Mouse (Mus musculus): ENCODE measurements at regions not wholly inside any gene's neighbourhood (a gene's known extent, or its start where the extent isn't known, plus 50 kb on each side); places are given as distances from the start of the nearest gene placed in this dataset.

DNA sequence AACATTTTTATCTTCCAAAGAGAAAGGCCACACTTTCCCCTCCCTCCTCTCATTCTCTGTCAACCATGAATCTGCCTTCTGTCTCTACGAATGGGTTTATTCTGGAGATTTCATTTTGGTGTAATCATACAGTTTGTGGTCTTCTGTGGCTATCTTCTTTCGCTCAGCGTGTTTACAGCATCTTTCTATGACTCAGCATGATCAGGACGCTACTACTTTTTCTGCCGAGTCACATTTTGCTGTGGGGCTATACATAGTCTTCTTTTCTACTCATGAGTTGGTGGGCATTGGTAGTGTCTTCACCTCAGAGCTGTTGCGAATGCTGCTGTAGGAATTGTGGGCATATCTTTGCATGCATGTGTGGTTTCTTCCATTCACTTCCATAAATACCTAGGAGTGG, 66.3 kb upstream of the Vangl1 start:
- no peak for DNase-seq (ENCODE audit: low spot score)
- H3K4me1 ChIP-seq (ENCODE audit: control insufficient read depth, insufficient read depth, low read length): peaks cover 2% of the 10 kb centered on the region
- no peak for ATAC-seq (replicated peaks; ENCODE audit: insufficient number of reproducible peaks, low FRiP score, low TSS enrichment, low read depth)
- H3K4me3 ChIP-seq (ENCODE audit: low read depth, low read length): no peak overlapping the region
- H3K36me3 ChIP-seq (replicated peaks; ENCODE audit: control insufficient read depth, insufficient read depth, low read depth, low read length): no peaks in the 10 kb centered on the region
- 91% methylated on average over 6 of the region's 6 CpGs for WGBS
- no peak overlapping the region for H3K27ac ChIP-seq (replicated peaks; ENCODE audit: low read depth, low read length)
- no peak overlapping the region for H3K4me2 ChIP-seq (ENCODE audit: low read depth, low read length)
- H3K9ac ChIP-seq (replicated peaks; ENCODE audit: low read length): no peak overlapping the region
- H3K27me3 ChIP-seq (ENCODE audit: control insufficient read depth, insufficient read depth, low read length): no peaks in the 10 kb centered on the region
- no peaks in the 10 kb centered on the region for H3K9me3 ChIP-seq (replicated peaks; ENCODE audit: control insufficient read depth, low read length)

- H3K4me3 ChIP-seq (ENCODE audit: low read depth, low read length): no peak overlapping the region
- H3K4me2 ChIP-seq (ENCODE audit: low read depth, low read length): no peak overlapping the region
- H3K27me3 ChIP-seq (ENCODE audit: control insufficient read depth, insufficient read depth, low read length): no peaks in the 10 kb centered on the region
- H3K4me1 ChIP-seq (ENCODE audit: control insufficient read depth, insufficient read depth, low read length): peaks cover 2% of the 10 kb centered on the region
- ATAC-seq (replicated peaks; ENCODE audit: insufficient number of reproducible peaks, low FRiP score, low TSS enrichment, low read depth) (no peak), DNase-seq (ENCODE audit: low spot score) (no peak)
- no peaks in the 10 kb centered on the region for H3K36me3 ChIP-seq (replicated peaks; ENCODE audit: control insufficient read depth, insufficient read depth, low read depth, low read length)
- H3K9ac ChIP-seq (replicated peaks; ENCODE audit: low read length): no peak overlapping the region
- 52% methylated on average over 6 of the region's 6 CpGs for WGBS
- H3K27ac ChIP-seq (replicated peaks; ENCODE audit: low read depth, low read length): no peak overlapping the region
- no peaks in the 10 kb centered on the region for H3K9me3 ChIP-seq (replicated peaks; ENCODE audit: control insufficient read depth, low read length)
Observed at GRCm38 (mm10) chr3:102270257-102270656, 65.8 kb upstream of the Vangl1 start.

DNA sequence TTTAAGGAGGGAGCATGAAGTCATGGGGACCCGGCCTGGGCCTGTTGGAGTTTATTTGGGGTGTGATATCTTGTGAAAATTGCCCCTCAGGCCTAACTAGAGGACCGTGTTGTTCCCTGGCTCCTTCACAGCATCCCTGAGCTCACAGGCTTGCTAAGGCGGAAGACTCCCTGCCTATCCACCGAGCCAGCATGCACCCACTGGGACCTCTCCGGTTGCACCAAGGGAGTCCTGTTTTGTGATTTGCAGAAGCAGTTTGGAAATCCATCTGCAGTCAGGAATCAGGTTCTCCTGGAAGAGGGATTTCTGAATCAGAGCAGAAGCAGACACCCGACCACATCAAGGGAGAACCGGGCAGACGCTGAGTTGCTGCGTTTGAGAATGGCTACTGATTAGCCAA, 61.6 kb upstream of the Vangl1 start:
- no peak overlapping the region for H3K27ac ChIP-seq (replicated peaks; ENCODE audit: low read depth, low read length)

DNA sequence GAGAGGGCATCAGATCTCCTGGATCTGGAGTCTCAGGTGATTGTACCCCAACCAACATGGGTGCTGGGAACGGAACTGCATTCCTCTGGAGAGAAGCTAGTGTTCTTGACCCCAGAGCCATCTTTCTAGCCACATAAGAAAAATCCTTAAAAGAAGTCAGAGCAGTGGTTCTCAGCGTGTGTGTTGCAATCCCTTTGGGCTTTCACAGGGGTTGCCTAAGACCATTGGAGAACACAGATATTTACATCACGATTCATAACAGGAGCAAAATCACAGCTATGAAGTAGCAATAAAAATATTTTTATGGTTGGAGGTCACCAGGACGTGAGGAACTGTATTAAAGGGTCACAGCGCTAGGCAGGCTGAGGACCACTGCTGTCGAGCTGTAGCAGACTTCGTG, 60.7 kb upstream of the Vangl1 start:
- Histone ChIP-seq H3K36me3 (replicated peaks; ENCODE audit: control insufficient read depth, insufficient read depth, low read depth, low read length) (no peaks in the 10 kb centered on the region), H3K4me1 (ENCODE audit: control insufficient read depth, insufficient read depth, low read length) (peaks cover 5% of the 10 kb centered on the region), H3K4me2 (ENCODE audit: low read depth, low read length) (no peak overlapping the region), H3K4me3 (ENCODE audit: low read depth, low read length) (no peak overlapping the region), H3K27ac (replicated peaks; ENCODE audit: low read depth, low read length) (no peak overlapping the region), H3K9ac (replicated peaks; ENCODE audit: low read length) (no peak overlapping the region), H3K9me3 (replicated peaks; ENCODE audit: control insufficient read depth, low read length) (no peaks in the 10 kb centered on the region), H3K27me3 (ENCODE audit: control insufficient read depth, insufficient read depth, low read length) (no peaks in the 10 kb centered on the region)
- DNase-seq (ENCODE audit: low spot score): no peak
- 65% methylated on average over 7 of the region's 7 CpGs for WGBS
- no peak for ATAC-seq (replicated peaks; ENCODE audit: insufficient number of reproducible peaks, low FRiP score, low TSS enrichment, low read depth)

More for the DNA sequence above, 61.6 kb upstream of the Vangl1 start:
- Histone ChIP-seq H3K4me3 (ENCODE audit: low read depth, low read length) (no peak overlapping the region), H3K27me3 (ENCODE audit: control insufficient read depth, insufficient read depth, low read length) (no peaks in the 10 kb centered on the region), H3K9ac (replicated peaks; ENCODE audit: low read length) (no peak overlapping the region), H3K4me2 (ENCODE audit: low read depth, low read length) (no peak overlapping the region), H3K4me1 (ENCODE audit: control insufficient read depth, insufficient read depth, low read length) (peaks cover 5% of the 10 kb centered on the region), H3K36me3 (replicated peaks; ENCODE audit: control insufficient read depth, insufficient read depth, low read depth, low read length) (no peaks in the 10 kb centered on the region), H3K9me3 (replicated peaks; ENCODE audit: control insufficient read depth, low read length) (no peaks in the 10 kb centered on the region)
- ATAC-seq (replicated peaks; ENCODE audit: insufficient number of reproducible peaks, low FRiP score, low TSS enrichment, low read depth) (no peak), DNase-seq (ENCODE audit: low spot score) (peak; percentile 42)
- 53% methylated on average over 9 of the region's 9 CpGs for WGBS

DNA sequence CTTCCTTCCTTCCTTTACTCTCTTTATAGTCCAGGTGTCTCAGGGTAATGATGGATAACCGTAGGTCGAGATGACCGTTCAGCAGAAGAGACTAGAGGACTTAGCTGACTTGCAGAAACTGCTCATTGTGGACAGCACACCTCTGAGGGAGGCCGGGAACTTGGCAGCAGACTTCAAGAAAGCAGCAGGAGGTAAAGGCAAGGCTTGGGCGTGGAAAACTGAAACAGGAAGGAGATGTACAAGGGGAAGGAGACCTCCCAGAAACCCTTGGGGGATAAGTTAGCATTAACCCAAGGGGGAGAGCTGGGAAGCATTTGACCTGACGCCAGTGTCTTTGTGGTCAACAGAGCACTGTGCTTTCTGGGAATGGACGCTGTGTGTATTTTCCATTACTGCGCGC, 58.8 kb upstream of the Vangl1 start:
- Histone ChIP-seq H3K4me2 (ENCODE audit: low read depth, low read length) (no peak overlapping the region), H3K9ac (replicated peaks; ENCODE audit: low read length) (no peak overlapping the region), H3K27me3 (ENCODE audit: control insufficient read depth, insufficient read depth, low read length) (no peaks in the 10 kb centered on the region), H3K4me3 (ENCODE audit: low read depth, low read length) (no peak overlapping the region), H3K4me1 (ENCODE audit: control insufficient read depth, insufficient read depth, low read length) (peaks cover 5% of the 10 kb centered on the region), H3K36me3 (replicated peaks; ENCODE audit: control insufficient read depth, insufficient read depth, low read depth, low read length) (no peaks in the 10 kb centered on the region), H3K27ac (replicated peaks; ENCODE audit: low read depth, low read length) (no peak overlapping the region), H3K9me3 (replicated peaks; ENCODE audit: control insufficient read depth, low read length) (no peaks in the 10 kb centered on the region)
- DNase-seq (ENCODE audit: low spot score) (no peak), ATAC-seq (replicated peaks; ENCODE audit: insufficient number of reproducible peaks, low FRiP score, low TSS enrichment, low read depth) (no peak)
- 79% methylated on average over 9 of the region's 9 CpGs for WGBS

DNA sequence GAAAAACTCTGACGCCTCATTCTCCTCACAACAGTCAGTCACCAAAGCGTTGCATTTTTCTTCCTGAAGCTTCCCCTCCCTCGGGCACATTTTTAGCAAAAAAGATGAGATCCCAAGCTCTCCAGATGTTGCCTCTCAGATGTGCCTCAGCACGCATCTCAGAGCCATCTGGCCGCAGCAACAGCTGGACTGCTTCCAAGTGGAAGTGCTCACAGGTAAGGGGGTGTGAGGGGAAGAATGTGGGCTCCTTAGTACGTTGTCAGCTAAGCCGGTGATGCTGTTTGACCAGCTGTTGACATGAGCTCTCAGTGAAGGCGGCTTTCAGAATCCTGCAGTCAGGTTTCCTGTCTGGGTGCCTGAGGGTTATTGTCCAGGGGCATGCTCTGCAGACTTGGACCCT, 58.2 kb upstream of the Vangl1 start:
- DNase-seq (ENCODE audit: low spot score): peak; percentile 22
- H3K9ac ChIP-seq (replicated peaks; ENCODE audit: low read length): no peak overlapping the region
- no peaks in the 10 kb centered on the region for H3K27me3 ChIP-seq (ENCODE audit: control insufficient read depth, insufficient read depth, low read length)
- H3K36me3 ChIP-seq (replicated peaks; ENCODE audit: control insufficient read depth, insufficient read depth, low read depth, low read length): no peaks in the 10 kb centered on the region
- H3K4me3 ChIP-seq (ENCODE audit: low read depth, low read length): no peak overlapping the region
- 44% methylated on average over 8 of the region's 8 CpGs for WGBS
- ATAC-seq (replicated peaks; ENCODE audit: insufficient number of reproducible peaks, low FRiP score, low TSS enrichment, low read depth): no peak
- H3K9me3 ChIP-seq (replicated peaks; ENCODE audit: control insufficient read depth, low read length): no peaks in the 10 kb centered on the region
- no peak overlapping the region for H3K27ac ChIP-seq (replicated peaks; ENCODE audit: low read depth, low read length)
- H3K4me1 ChIP-seq (ENCODE audit: control insufficient read depth, insufficient read depth, low read length): 0 out of 2 replicates have a peak, but pooled peaks cover 3% of the 10 kb centered on the region
- H3K4me2 ChIP-seq (ENCODE audit: low read depth, low read length): no peak overlapping the region

- no peak for ATAC-seq (replicated peaks; ENCODE audit: insufficient number of reproducible peaks, low FRiP score, low TSS enrichment, low read depth)
- H3K9ac ChIP-seq (replicated peaks; ENCODE audit: low read length): no peak overlapping the region
- 0 out of 2 replicates have a peak, but pooled peaks cover 3% of the 10 kb centered on the region for H3K4me1 ChIP-seq (ENCODE audit: control insufficient read depth, insufficient read depth, low read length)
- H3K9me3 ChIP-seq (replicated peaks; ENCODE audit: control insufficient read depth, low read length): no peaks in the 10 kb centered on the region
- no peak for DNase-seq (ENCODE audit: low spot score)
- no peak overlapping the region for H3K4me3 ChIP-seq (ENCODE audit: low read depth, low read length)
- H3K27me3 ChIP-seq (ENCODE audit: control insufficient read depth, insufficient read depth, low read length): no peaks in the 10 kb centered on the region
- H3K27ac ChIP-seq (replicated peaks; ENCODE audit: low read depth, low read length): no peak overlapping the region
- H3K4me2 ChIP-seq (ENCODE audit: low read depth, low read length): no peak overlapping the region
- WGBS: 80% methylated on average over 3 of the region's 3 CpGs
- no peaks in the 10 kb centered on the region for H3K36me3 ChIP-seq (replicated peaks; ENCODE audit: control insufficient read depth, insufficient read depth, low read depth, low read length)
Observed at GRCm38 (mm10) chr3:102261517-102261916, 57.0 kb upstream of the Vangl1 start.
